Mouse (Mus musculus): ENCODE measurements around the gene Nt5c2.

Gene Nt5c2

DNA sequence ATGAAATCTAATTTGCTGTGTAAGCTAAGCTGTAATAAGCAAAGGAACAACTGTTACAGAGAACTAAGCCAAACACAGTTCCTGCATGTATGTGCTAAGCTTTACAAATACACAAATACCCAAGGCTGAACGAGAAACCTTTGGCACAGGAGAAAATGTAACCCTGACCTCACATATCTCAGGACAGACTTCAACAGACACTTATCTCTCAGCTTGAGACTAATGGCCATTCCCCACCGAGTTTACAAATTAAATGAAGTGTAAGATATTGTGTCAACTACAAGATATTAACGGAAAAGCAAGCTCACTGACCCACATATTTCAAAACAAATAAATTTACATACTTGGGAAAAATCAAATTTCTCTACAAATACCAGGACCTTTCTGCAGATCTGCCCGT, 86.8 kb downstream of the Nt5c2 start:
- no peak for DNase-seq (ENCODE audit: low read depth)

GRCm38 (mm10) chr19:46926951-46927350, 88.0 kb downstream of the Nt5c2 start:
- DNase-seq (ENCODE audit: low read depth), result peak; percentile 65

DNA sequence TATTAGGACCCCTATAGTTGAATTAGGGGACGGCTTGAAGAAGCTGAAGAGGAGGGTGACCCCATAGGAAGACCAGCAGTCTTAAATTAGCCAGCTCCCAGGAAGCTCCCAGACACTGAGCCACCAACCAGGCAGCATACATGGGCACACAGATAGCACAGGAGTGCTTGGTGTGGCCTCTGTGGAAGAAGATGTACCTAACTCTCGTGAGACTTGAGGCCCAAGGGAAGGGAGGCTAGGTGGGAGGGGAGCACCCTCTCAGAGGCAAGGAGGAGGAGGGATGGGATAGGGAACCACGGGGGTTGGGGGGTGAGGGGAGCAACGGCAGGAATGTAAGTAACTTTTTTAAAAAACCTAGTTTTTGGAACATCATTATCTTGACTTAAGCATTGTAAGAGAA, 88.6 kb downstream of the Nt5c2 start:
- DNase-seq (ENCODE audit: low read depth), result peak; percentile 45

- DNase-seq (ENCODE audit: low read depth), result no peak
Measured at GRCm38 (mm10) chr19:46920571-46920970, 94.4 kb downstream of the Nt5c2 start.

GRCm38 (mm10) chr19:46915406-46916080, 99.4 kb downstream of the Nt5c2 start:
- DNase-seq (ENCODE audit: low read depth), result no peak

- no peak for DNase-seq (ENCODE audit: low read depth)
Measured at GRCm38 (mm10) chr19:46913626-46914025, 101.3 kb downstream of the Nt5c2 start.

DNA sequence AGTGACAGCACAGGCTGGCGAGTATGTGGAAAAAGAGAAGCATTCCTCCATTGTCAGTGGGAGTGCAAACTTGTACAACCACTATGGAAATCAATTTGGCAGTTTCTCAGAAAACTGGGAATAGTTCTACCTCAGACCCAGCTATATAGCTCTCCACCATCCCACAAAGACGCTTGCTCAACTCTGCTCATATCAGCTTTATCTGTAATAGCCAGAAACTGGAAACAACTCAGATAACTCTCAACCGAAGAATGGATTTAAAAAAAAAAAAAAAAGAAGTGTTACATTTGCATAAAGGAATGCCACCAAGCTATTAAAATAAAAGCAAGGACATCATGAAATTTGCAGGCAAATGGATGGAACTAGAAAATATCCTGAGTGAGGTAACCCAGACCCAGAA, 103.5 kb downstream of the Nt5c2 start:
- no peak for DNase-seq (ENCODE audit: low read depth)

DNA sequence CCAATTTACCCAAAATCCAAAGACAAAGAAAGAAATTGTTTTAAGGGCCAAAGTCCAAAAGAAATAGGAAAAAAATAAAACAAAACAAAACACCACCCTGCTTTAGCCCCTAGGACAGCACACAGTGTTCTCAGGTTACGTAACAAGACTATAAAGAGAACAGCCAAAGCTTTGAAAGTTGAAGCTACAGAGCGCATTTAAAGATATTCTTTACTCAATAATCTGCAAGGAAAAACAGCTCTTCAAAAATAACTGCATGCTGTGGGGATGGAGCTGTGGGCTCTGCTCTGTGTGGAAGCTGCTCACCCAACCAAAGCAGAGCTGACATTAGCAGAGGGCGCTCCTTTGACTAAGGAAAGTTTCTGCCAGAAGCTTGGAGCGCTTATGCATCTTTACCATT, 106.0 kb downstream of the Nt5c2 start:
- no peak for DNase-seq (ENCODE audit: low read depth)

DNA sequence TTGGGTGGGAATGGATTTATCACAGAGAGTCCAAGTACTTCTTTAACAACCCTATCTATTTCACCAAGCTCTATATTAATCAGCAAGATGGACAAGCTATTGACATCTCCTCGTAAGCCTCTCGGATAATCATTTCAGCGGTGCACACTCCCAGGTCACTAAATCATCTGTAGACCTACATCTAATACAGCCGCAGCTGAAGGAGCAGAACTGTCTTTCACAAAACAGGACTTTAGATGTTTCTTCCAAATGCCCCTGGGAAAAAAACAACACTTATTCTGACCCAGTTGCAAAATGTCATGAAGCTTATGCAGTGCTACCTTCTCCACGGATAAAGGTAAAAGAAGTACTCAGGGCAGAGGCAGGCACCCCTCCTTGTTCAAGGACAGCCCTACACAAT, 106.7 kb downstream of the Nt5c2 start:
- no peak for DNase-seq (ENCODE audit: low read depth)

- no peak for DNase-seq (ENCODE audit: low read depth)
Measured at GRCm38 (mm10) chr19:46905971-46906370, 109.0 kb downstream of the Nt5c2 start.

DNA sequence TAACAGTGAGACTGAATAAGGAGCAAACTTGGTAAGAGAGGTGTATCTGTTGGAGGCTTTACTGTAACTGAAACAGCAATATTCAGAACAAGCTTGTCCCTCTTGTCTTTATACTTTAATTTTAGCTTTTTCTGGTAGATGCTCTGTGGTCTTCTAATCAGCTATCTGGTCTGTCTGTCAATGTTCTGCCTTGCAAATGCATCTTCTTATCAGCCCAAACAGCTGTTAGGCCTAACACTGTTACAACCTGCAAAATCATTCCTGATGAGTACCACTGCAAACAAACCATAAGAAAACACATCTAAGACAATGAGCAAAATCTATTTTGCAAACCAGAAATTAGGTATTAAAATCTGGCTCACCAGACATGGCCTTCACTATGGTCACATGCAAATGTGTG, 109.6 kb downstream of the Nt5c2 start:
- no peak for DNase-seq (ENCODE audit: low read depth)

DNA sequence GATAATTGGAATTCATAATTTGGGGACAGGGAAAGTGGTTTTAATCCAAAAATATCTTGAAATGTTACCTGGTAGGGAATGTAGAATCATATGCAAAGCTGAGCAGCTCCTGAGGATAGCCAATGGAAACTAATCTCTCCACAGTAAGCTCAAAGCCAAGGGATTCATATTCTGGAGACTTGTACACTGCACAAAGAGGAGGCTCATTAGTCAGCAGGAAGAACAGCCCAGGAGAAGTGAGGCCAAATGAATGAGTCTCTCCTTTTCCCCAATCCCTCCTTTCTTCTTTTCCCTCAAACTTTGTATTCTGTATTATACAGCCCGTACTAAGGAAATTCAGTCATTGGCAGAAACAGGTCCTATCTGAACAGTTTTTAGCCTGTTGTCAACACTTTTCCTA, 110.0 kb downstream of the Nt5c2 start:
- DNase-seq (ENCODE audit: low read depth), result no peak

- DNase-seq (ENCODE audit: low read depth), result no peak
Measured at GRCm38 (mm10) chr19:46903379-46903778, 111.6 kb downstream of the Nt5c2 start.

GRCm38 (mm10) chr19:46901323-46901722, 113.6 kb downstream of the Nt5c2 start:
- no peak for DNase-seq (ENCODE audit: low read depth)

GRCm38 (mm10) chr19:46900786-46901185, 114.2 kb downstream of the Nt5c2 start:
- no peak for DNase-seq (ENCODE audit: low read depth)

DNA sequence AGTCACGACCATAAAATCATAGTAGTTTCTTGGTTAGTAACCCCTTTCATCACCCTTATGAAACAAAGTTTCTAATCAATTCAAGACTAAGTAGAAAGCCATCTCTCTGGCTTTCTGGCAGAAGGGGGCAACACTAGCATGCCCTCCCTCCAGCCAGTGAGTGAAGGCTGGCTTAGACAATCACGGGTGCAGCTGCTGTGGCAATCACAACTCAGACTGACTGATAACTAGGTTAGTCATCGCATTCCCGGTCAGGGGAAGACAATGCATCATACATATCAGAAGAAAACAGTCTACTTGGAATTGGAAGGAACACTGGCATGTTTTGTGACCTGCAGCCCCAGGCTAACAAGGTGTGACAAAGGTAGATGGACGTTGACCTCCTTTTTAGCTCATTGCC, 115.1 kb downstream of the Nt5c2 start:
- no peak for DNase-seq (ENCODE audit: low read depth)

DNA sequence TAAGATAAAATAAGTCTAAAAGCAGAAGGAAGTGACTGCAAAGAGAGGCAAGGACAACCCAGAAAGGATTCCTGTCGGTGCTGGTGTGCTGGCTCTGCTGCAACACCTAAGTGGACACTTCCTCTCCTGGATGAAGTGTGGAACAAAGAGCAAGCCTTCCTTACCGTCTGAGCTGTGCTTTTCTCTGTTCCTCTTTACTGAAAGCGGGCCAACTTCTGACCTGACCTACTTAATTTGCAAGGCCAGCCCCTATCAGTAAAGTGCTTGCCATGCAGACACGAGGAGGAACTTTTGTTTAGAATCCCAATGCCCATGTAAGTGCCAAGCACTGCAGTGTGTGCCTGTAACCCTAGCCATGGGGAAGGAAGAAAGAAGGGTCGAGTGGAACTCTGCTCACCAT, 115.6 kb downstream of the Nt5c2 start:
- DNase-seq (ENCODE audit: low read depth), result no peak

- no peak for DNase-seq (ENCODE audit: low read depth)
Measured at GRCm38 (mm10) chr19:46898222-46898621, 116.7 kb downstream of the Nt5c2 start.

DNA sequence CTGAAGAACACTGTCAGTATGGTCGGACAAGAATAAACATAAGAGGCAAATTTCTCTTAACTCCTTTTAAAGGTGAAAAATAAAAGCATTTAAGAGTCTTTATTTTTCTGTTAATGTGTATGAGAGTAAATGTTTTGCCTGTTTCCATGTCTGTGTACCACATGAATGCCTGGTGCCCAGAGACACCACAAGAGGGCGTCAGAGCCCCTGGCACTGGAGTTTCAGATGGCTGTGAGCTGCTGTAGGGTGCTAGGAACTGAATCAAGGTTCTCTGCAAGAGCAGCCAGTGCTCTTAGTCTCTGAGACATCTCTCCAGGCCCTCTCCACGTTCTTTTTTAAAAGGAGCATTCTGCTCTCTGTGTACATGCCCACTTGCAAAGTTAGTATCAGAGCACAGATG, 117.8 kb downstream of the Nt5c2 start:
- no peak for DNase-seq (ENCODE audit: low read depth)

- DNase-seq (ENCODE audit: low read depth), result no peak
Measured at GRCm38 (mm10) chr19:46893484-46893883, 121.5 kb downstream of the Nt5c2 start.

DNA sequence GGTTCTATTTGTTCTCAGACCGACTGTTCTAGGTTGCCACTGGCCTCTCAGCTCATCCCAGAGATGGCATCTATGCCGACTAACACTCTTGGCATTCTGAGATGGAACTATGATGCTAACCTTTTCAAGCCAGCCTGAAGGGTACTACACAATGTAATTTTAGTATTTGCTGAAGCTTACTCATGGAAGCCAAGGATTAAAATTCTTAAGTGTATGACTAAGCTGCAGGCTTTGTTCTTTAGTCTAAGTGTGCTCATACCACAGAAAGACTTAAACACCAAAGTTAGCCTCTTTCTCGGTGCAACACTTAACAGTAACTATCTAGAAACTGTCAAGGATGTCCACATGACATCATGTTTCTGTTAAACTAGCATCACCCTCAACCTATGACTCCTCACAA, 122.1 kb downstream of the Nt5c2 start:
- no peak for DNase-seq (ENCODE audit: low read depth)

- DNase-seq (ENCODE audit: low read depth), result no peak
Measured at GRCm38 (mm10) chr19:46890657-46891056, 124.3 kb downstream of the Nt5c2 start.

DNA sequence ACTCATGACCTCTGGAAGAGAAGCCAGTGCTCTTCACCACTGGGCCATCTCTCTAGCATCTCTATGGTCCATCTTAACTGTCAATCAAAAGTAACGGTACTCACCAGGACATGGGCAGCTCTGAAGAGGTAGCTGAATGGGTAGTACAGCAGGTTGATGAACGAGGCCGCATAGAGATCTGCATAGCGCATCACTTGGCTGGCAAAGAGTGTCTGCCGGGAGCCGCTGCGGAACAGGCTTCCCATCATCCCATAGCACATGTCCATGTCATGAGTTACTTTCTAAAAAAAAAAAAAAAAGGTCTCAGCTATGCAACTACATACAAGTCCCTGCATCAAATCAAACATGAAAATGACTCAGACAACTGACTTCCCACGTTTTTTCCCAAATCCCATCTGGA, 125.3 kb downstream of the Nt5c2 start:
- no peak for DNase-seq (ENCODE audit: low read depth)

GRCm38 (mm10) chr19:46887811-46888527, 127.0 kb downstream of the Nt5c2 start:
- peak; percentile 81 for DNase-seq (ENCODE audit: low read depth)
